Mouse (Mus musculus) A20 (cell line): ENCODE measurements around the gene Rfc5.
"Not testable (repeated sequence)": the region's sequence is repeated elsewhere in the genome, so short reads cannot be mapped to it uniquely, and the experiment has no call there.

Experiments used
- DNase-seq: peaks from one replicate; pipeline ENCODE4 v3.0.0-alpha.2; 2011; ENCODE audit warnings: low read depth, low spot score

Rfc5 gene

GRCm38 (mm10) chr5:117348279-117348678 is 40.6 kb downstream of the Rfc5 start:
- peak; percentile 58 for DNase-seq

GRCm38 (mm10) chr5:117347838-117348237 is 41.0 kb downstream of the Rfc5 start:
- DNase-seq, result no peak

- no peak for DNase-seq
Measured at GRCm38 (mm10) chr5:117347011-117347410, 41.8 kb downstream of the Rfc5 start.

GRCm38 (mm10) chr5:117346281-117346680 is 42.6 kb downstream of the Rfc5 start:
- no peak for DNase-seq

- DNase-seq, result no peak
Measured at GRCm38 (mm10) chr5:117345432-117345976, 43.3 kb downstream of the Rfc5 start.

- not testable (repeated sequence) for DNase-seq
Measured at GRCm38 (mm10) chr5:117344496-117344895, 44.4 kb downstream of the Rfc5 start.

GRCm38 (mm10) chr5:117341896-117342295 is 47.0 kb downstream of the Rfc5 start:
- no peak for DNase-seq

- no peak for DNase-seq
Measured at GRCm38 (mm10) chr5:117340081-117340480, 48.8 kb downstream of the Rfc5 start.

- no peak for DNase-seq
Measured at GRCm38 (mm10) chr5:117338503-117338902, 50.3 kb downstream of the Rfc5 start.

GRCm38 (mm10) chr5:117337999-117338398 is 50.8 kb downstream of the Rfc5 start:
- no peak for DNase-seq

GRCm38 (mm10) chr5:117330457-117330856 is 58.4 kb downstream of the Rfc5 start:
- no peak for DNase-seq
